Mouse (Mus musculus) stomach, adult 2 months (tissue): ENCODE measurements around the gene Immt. TPM values are rescaled to one million over a fixed set of nuclear protein-coding genes. Genes with fewer than 3 reads are reported as not detected.

Source experiments
- polyA plus RNA-seq: library from polyadenylated mRNA; depleted of rRNA; stranded (reverse); fragments of >200 nt; gene quantifications from 2 replicates; pipeline ENCODE4 v1.2.3, GENCODE M21; 2012; rRNA removed

The Immt gene
- 21.1 and 28.6 TPM in 2 replicates for polyA plus RNA-seq

GRCm38 (mm10) chr6:71830690-71831580, at the start of gene Immt:
Immt (plus strand) TSS chr6:71831331.

DNA sequence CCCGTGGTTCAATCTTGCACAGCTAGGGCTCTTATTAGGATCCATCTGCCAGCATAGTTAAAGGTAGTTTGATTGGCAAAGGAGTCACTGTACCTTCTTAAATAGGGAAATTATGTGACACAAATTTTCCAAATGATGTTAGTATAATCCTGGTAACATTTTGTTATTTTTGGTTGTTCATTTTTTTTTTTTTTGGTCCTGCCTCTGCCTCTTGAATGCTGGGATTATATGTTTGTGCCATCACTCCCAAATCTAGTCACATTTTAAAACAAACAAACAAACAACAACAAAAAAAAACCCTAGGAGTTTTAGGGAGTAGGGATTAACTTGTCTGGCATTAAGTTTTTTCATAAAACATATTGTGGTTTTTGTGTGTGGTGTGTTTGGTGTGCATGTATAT, 4.3 kb upstream of the Immt start, which contains the start of gene Mrpl35:
Gene Mrpl35, minus strand, starts transcription at position 101 of the 400 bp plus-strand sequence.

DNA sequence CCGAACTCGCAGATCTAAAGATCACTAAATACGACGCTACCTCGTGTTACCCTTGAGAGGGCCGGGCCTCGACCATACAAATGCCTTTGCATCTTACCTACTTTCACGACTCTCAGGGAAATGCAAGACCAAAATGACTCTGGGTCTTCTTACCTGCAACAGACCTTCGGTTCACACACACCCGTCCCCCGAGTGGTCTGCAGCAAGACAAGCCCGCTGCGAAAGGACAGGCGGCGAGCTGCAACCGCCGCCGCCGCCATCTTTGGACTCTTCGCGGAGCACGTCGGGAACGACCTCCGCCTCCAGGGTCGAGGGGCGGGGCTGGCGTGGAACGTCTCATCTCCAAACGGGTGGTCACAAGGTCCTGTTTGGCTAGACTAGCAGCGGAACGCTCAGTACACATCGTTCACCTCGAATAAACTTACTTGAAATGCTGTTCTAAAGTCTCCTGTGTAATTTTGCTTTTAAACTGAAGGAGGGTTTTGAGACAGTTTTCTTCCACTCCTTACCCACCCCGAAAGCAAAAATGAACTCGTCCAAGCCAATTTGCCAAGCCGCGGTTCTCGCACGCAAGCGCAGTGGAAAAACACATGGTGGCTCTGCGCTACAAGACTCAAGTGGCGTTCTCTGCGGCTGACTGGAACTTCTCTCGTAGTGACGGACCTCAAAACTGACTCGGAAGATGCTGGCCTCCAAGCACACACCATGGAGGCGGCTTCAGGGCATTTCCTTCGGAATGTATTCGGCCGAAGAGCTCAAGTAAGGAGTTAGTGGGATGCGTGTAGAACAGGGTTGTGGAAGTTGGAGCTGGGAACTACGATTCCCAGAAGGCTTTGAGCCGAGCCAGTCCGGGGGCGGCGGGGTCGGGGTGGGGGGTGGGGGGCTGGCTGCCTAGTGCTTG, 77.6 kb downstream of the Immt start, which contains the start of the genes Ptcd3 and Polr1a:
Gene Ptcd3, minus strand, starts transcription at position 270 of the 901 bp plus-strand sequence.
Gene Polr1a, plus strand, starts transcription at position 573 of the 901 bp plus-strand sequence.

Other genes starting within 250 kb of the Immt start
- 1.3 and 2.5 TPM in 2 replicates for gene Kdm3a, start 198.3 kb upstream of the Immt start, polyA plus RNA-seq
- 0.69 and 1.2 TPM in 2 replicates for gene Reep1, start 123.8 kb upstream of the Immt start, polyA plus RNA-seq
- 1.7 and 2.4 TPM in 2 replicates for gene Mrpl35, start 4.4 kb upstream of the Immt start, polyA plus RNA-seq
- gene Ptcd3, start 77.4 kb downstream of the Immt start, polyA plus RNA-seq = 0.89 and 1.6 TPM in 2 replicates
- gene Polr1a, start 77.7 kb downstream of the Immt start, polyA plus RNA-seq = 4.5 and 6.7 TPM in 2 replicates